Mouse (Mus musculus): ENCODE measurements around the gene Ccm2.

The Ccm2 gene

GRCm38 (mm10) chr11:6546205-6547013 is at the start of gene Ccm2:
TSS of gene Ccm2 (plus strand) at chr11:6546887.
- DNase-seq (ENCODE audit: low read depth, low spot score): peak; percentile 97

- DNase-seq (ENCODE audit: low read depth, low spot score): peak; percentile 63
Observed at GRCm38 (mm10) chr11:6497311-6497948, 49.3 kb upstream of the Ccm2 start.

- no peak for DNase-seq (ENCODE audit: low read depth, low spot score)
Observed at GRCm38 (mm10) chr11:6502506-6502905, 44.2 kb upstream of the Ccm2 start.

DNA sequence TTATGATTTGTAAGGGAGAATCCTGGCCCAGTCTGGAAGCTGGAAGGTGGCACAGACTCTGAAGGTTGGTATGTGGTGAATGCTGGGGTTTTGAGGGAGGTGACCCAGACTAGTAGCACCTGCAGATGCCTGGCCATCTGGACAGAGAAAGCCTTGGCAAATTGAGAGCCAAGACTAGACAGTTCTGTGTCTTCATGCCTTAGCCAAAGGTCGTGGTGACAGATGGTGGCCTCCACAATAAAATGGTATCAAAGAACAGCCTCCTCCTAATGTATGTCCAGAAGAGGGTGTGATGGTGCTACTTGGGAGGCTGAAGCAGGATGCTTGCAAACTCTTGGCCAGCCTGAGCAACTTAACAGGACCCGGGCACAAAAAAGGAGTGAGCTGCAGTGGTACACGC is 42.5 kb upstream of the Ccm2 start:
- no peak for DNase-seq (ENCODE audit: low read depth, low spot score)

DNA sequence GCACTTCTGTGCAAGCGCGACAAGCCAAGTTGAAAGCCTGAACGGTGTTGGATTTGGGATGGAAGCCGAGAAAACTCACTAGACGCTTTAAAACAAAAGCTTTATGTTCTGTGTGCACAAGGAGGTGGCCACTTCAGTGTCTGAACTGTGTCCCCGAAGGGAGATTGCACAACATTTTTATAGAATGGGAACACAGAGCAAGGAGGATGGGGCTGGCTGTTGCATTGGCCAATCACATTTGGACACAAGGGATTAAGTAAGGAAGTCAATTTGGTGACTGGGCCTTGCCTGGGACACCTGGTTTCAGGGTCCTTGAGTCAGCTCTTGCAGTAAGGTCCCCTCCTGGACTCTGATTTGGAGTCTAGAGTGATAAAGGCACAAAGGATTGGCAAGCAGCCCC is 42.0 kb upstream of the Ccm2 start:
- DNase-seq (ENCODE audit: low read depth, low spot score): no peak

DNA sequence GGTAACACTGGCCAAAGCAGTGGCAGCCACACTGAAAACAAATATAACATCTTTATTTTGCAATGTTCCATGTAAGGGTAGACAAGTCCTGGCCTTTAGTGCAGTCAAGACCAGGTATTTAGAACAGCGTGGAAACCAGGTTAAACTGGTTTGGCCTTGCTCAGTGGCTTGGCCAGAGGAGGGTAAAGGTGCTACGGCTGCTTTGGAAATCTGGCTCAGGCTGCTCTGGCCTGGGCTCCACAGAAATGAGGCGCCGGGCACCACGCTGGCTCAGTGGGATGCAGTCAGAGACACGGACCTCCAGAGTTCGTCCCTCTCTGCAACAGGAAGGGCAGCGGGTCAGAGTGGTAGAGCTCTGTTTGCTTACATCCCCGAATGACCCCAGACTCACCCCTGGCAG is 40.2 kb upstream of the Ccm2 start:
- no peak for DNase-seq (ENCODE audit: low read depth, low spot score)

DNA sequence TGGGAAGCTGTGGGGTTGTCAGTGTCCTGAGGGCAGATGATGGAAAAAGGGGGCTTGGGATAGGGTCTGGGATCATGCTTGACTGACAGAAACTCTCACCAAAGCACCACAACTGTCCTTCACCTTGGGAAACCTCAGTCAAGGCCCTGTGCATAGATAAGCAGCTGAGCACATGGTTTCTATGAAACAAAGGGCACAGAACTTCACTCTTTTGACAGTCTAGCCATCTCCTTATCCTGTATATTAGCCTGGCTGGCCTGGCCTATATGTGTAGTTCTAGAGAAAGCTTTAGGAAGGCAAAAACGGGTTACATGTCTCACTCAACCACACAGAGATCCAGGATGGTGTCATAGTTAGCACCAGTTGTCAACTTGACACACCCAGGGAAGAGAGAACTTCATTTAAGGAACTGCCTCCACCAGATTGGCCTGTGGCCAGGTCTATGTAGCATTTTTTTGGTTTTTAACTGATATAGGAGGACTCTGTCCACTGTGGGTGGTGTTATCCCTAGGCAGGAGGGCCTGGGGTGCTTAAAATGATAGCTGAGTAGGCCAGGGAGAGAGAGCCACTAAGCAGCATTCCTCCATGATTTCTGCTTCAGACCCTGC is 38.3 kb upstream of the Ccm2 start:
- DNase-seq (ENCODE audit: low read depth, low spot score): no peak

DNA sequence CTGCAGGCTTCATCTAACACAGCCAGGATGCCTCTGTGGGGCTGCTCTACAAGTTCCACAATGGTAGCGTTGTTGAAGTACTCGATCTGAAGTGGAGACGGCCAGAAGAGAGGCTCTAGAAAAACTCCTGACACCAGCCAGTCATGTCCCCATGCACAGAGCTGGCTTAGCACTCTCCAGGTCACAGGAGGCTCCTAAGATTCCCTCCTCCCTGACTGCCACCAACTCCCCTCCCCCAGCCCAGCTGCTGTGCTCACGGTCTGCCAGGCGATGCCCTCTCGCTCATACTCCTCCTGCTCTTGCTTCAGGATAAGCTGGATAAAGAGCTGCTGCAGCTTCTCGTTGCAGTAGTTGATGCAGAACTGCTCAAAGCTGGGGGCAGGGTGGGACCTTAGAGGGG is 31.9 kb upstream of the Ccm2 start:
- DNase-seq (ENCODE audit: low read depth, low spot score): no peak

DNA sequence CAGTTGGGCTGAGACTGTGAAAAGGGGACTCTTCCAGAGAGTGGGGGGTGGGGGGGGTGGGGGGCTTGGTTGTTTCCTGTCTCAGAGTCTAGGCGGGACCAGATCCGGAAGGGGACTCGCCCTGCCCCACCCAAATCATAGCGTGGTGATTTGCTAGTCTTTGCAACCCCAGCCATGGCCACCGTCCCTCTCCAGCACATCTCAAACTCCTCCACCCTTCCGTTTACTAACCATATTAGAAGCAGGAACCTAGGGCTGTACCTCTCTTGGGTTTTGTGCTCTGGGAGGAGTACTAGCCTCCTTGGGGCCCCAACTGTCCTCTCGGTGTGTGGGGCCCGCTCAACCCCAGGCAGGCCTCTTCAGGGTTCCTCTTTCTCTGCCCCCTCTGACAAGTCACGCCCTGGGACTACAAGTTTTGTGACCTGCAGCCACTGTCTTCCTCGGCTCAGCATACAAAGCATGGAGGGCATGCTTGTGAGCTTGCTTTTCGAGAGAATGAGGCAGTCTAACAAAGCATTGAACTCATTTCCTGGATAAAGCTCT is 27.1 kb upstream of the Ccm2 start:
- peak; percentile 61 for DNase-seq (ENCODE audit: low read depth, low spot score)

GRCm38 (mm10) chr11:6520507-6521173 is 26.0 kb upstream of the Ccm2 start, which contains the start of gene Myo1g:
TSS of gene Myo1g (minus strand) at chr11:6520965.
- peak; percentile 79 for DNase-seq (ENCODE audit: low read depth, low spot score)

DNA sequence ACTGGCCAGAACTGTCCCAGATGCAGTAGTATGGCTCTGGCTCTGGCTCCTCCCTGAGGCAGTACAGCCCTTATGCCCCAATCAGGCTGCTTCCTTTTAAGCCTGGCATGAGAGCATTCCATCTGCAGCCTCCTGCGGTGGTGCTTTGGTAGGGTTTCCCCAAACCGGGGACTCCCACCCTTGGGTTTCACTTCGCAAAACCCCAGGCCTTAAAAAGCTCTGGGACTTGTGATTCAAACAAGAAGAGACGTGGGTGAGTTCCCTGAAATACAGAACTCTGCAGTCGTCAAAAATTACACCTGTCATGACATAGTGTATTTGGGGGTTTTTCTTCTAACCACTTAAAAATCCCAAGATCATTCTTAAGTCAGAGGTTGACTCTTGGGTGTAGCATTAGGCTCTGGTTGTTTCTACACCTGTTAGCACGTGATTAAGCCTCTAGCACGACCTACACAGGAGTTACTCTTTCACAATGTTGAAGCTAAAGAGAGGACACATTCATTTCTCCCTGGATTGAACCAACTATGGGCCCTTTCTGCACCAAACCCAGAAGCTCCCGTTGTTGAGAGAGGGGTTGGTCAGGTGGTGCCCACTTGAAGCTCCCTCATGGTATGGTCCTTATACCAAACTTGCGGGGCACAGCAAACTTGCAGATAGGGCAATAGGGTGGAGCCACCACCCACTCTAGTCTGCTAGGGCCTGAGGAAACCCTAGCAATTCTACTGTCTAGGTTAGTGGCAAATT is 23.7 kb upstream of the Ccm2 start:
- peak; percentile 74 for DNase-seq (ENCODE audit: low read depth, low spot score)

DNA sequence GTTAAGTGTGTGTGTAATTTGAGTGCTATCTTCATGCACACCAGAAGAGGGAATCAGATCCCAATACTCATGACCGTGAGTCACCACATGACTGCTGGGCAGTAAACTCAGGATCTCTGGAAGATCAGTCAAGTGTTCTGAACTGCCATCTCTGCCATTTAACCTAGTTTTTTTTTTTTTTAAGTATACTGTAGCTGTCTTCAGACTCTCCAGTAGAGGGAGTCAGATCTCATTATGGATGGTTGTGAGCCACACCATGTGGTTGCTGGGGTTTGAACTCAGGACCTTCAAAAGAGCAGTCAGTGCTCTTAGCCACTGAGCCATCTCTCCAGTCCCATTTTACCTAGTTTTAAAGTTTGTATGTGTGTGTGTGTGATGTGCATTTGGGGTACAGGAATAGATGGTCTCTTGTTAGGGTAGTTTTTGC is 23.0 kb upstream of the Ccm2 start:
- peak; percentile 45 for DNase-seq (ENCODE audit: low read depth, low spot score)

DNA sequence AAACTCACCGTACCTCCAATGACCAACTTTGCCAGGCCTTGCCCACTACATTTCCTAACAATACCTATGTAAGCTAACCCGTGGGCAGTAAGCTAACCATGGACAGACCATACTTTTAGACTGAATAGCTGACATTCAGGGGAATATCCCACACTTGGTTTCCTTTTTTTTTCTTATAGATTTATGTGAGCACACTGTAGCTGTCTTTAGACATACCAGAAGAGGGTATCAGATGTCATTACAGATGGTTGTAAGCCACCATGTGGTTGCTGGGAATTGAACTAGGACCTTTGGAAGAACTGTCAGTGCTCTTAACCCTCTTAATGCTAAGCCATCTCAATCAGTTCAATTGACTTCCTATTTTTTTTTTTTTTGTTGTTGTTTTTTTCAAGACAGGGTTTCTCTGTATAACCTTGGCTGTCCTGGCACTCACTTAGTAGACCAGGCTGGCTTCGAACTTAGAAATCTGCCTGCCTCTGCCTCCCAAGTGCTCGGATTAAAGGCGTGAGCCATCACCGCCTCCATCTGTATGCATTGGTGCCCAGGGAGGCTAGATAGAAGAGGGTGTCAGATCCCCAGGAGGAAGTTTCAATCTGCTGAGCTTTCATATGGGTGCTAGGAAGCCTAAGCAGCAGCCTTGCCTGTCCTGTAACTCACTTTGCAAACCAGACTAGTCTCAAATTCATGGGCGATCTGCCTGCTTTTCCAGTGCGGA is 22.4 kb upstream of the Ccm2 start:
- DNase-seq (ENCODE audit: low read depth, low spot score): no peak

DNA sequence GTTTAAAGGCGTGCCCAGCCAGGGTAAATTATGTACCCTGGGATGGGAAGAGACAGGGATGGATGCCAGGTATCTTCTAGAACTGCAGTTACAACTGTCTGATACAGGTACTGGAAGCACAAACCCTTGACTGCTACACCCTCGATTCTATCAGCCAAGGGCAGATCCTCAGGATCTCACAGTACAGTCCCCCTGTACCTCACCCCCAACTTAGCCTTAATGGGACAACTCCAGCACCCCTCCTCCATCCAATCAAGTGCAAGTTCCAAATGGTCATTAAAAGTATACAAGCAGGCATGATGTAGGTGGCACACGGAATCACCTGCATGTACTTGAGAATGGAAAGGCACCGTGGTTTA is 21.8 kb upstream of the Ccm2 start:
- DNase-seq (ENCODE audit: low read depth, low spot score): no peak

DNA sequence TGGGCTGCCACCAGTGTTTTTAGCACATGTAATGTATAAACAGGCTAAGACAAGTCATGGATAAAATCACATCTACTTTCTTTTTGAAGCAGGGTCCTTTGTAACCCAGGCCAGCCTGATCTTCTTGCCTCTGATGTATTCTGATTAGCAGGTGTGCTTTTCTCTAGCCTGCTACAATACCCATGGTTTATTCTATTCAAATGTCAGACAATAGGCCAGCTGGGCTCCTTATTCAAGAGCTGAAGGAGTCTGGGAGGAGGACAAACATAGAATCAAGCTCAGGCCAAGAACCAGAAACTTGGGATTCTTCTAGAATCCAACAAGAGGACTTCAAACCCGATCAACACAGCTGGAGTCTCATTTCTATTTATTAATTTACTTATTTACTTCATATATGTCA is 21.4 kb upstream of the Ccm2 start:
- no peak for DNase-seq (ENCODE audit: low read depth, low spot score)

- peak; percentile 49 for DNase-seq (ENCODE audit: low read depth, low spot score)
Observed at GRCm38 (mm10) chr11:6526526-6527255, 20.0 kb upstream of the Ccm2 start.

DNA sequence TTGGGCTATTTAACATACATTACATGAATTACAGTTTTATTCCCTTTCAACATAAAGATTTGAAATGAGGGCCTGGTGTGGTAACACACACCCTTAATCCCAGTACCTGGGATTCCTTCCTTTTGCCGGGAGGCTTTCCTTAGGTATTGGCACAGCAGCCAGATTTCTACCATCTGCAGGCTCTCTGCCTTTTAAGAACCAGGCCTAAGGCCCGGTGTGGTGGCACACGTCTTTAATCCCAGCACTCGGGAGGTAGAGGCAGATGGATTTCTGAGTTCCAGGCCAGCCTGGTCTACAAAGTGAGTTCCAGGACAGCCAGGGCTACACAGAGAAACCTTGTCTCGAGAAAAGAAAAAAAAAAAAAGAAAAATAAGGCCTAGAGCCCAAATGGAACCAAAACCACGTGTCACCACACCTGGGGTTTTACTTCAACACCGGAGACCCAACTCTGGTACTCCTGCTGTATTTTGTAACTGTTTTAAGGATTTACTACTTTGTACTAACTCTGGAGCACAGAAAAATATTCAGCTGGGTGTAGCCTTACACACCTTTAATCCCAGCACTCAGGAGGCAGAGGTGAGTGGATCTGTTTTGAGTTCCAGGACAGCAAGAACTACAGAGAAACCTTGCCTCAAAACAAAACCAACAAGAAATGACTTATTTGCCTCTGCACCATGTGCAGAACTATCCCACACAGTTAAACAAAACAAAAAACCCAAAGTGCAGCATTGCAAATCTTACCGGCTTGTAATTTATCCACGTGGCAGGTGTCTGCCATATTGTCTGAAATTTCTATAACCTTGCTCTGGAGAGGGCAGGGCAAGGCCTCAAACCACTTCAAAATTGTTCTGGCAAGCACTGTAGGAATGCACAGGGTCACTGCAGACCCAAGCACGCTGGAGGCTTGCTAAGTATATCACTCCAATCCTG is 19.2 kb upstream of the Ccm2 start:
- DNase-seq (ENCODE audit: low read depth, low spot score): peak; percentile 33

- DNase-seq (ENCODE audit: low read depth, low spot score): peak; percentile 100
Observed at GRCm38 (mm10) chr11:6528186-6529006, 18.3 kb upstream of the Ccm2 start.
